Mouse (Mus musculus) cortical plate, adult 2 months (tissue): Measurements from ENCODE around the gene Crim1.

Experiments used
- CTCF ChIP-seq: fragments of 200-500 bp; IDR thresholded peaks from 2 replicates; pipeline ENCODE4 v1.5.1; 2011; ENCODE audit warnings: mild to moderate bottlenecking, control low read depth, low read length; ENCODE audit not compliant: insufficient read depth; ENCODE audit errors: extremely low read depth
- POLR2A ChIP-seq: fragments of 200-500 bp; IDR thresholded peaks from 2 replicates; pipeline ENCODE4 v1.6.1; 2011; ENCODE audit warnings: mild to moderate bottlenecking, low read length, control low read depth; ENCODE audit not compliant: insufficient read depth; ENCODE audit errors: extremely low read depth

DNA sequence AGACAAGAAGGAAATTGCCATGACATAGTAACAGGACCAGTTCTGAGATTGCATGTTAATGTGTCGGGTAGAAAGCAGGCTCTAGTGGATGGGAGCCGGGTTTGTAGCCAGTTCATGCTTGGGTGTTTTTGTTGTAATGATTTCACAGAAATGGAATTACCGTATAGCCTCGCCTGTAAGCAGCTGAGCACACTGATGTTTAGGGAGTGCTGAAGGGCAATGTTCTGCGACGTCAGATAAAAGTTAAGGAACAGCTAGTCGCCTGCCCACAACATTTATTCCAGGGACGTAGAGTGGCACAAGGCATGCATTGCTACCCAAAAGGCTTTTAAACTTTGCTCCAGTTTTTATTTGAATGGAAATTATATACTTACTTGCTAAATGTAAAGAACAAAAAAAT is 131.4 kb downstream of the Crim1 start:
- TF ChIP-seq CTCF (no peak), POLR2A (no peak)
